Mouse (Mus musculus) spleen, adult 2 months (tissue): ENCODE measurements at regions not wholly inside any gene's neighbourhood (a gene's known extent, or its start where the extent isn't known, plus 50 kb on each side); places are given as distances from the start of the nearest gene placed in this dataset.

Source experiments
- CTCF ChIP-seq: fragments of 200-500 bp; IDR thresholded peaks from 2 replicates; pipeline ENCODE4 v1.5.1; 2011; ENCODE audit warnings: mild to moderate bottlenecking, inconsistent platforms; ENCODE audit not compliant: insufficient read depth, insufficient read length, insufficient replicate concordance; ENCODE audit errors: extremely low read depth
- POLR2A ChIP-seq: fragments of 200-500 bp; IDR thresholded peaks from 2 replicates; pipeline ENCODE4 v1.6.1; 2011; ENCODE audit warnings: low read depth, low read length, inconsistent platforms

- TF ChIP-seq CTCF, result no peak
- no peak for TF ChIP-seq POLR2A
Measured at GRCm38 (mm10) chr7:116847846-116848730, 343.9 kb downstream of the Nucb2 start.
